ENCODE assay signal across 10 mouse cellular contexts in genomic region chr3:127706445-127707088, GRCm38 (mm10).
DNase-seq lines count a peak whose midpoint lies in the region; ATAC-seq and TF ChIP-seq lines count a peak whose summit lies in the region.
"Had no signal": no experiment of that assay in that cellular context is flagged by ENCODE, and none has a peak within 500 bp of the region (broad histone marks: within the 10 kb centered on the region; RNA-seq: fewer than 3 reads in every experiment).

No protein-coding gene starts in this region.

- no peak for TF ChIP-seq RAD21 in CH12.LX (IDR thresholded peaks at IDR 0.05; ENCODE audit: low read depth, low read length)

- dilution Hi-C loops in CH12.LX (cut with MboI; ENCODE audit: extremely low pct_ligation_motif_present, extremely low pct_unique_long_range_greater_than_20kb, low sequenced_read_pairs), result no loop called here

- no peak for TF ChIP-seq POLR2A in CH12.LX (IDR thresholded peaks at IDR 0.05; ENCODE audit: low read depth, low read length)

- no peak for TF ChIP-seq CTCF in CH12.LX (conservative IDR thresholded peaks at IDR 0.05 in 1 of 2, IDR thresholded peaks at IDR 0.05 in 1 of 2; ENCODE audit: low read depth in 2 of 2, low read length in 2 of 2)
- no peak for TF ChIP-seq CTCF in forebrain, postnatal 0 days (IDR thresholded peaks at IDR 0.05; ENCODE audit: low read depth)

- no peak for TF ChIP-seq EP300 in CH12.LX (IDR thresholded peaks at IDR 0.05; ENCODE audit: low read length)

- H3K27me3 ChIP-seq in heart, embryonic 11.5 days (ENCODE audit: control insufficient read depth, insufficient read depth, low read length), result peaks cover 4% of the 10 kb centered on the region; the same call in 1 of the 2 replicates
- H3K27me3 ChIP-seq in CH12.LX (replicated peaks), result no peaks in the 10 kb centered on the region
- H3K27me3 ChIP-seq in forebrain, postnatal 0 days (ENCODE audit: insufficient read depth, low read length), result no peaks in the 10 kb centered on the region
- H3K27me3 ChIP-seq in limb, embryonic 15.5 days, result no peaks in the 10 kb centered on the region

- peak overlapping the region; percentile 22; the same call in 1 of the 2 replicates for H3K4me3 ChIP-seq in heart, embryonic 11.5 days (ENCODE audit: low read depth, low read length)
- no peak overlapping the region for H3K4me3 ChIP-seq in CH12.LX (replicated peaks in 1 of 3; ENCODE audit: low read depth in 2 of 3, low read length in 2 of 3, poor library complexity in 1 of 3)
- 0 out of 2 replicates have a peak overlapping the region, but pooled peaks have one; percentile 34 for H3K4me3 ChIP-seq in forebrain, postnatal 0 days (ENCODE audit: low read depth, low read length)
- H3K4me3 ChIP-seq in limb, embryonic 15.5 days, result no peak overlapping the region
- H3K4me3 ChIP-seq: liver, embryonic 13.5 days had no signal

- H3K36me3 ChIP-seq in heart, embryonic 11.5 days (ENCODE audit: control insufficient read depth, insufficient read depth, low read length), result no peaks in the 10 kb centered on the region
- H3K36me3 ChIP-seq in CH12.LX (replicated peaks in 1 of 2; ENCODE audit: control insufficient read depth in 1 of 2, insufficient read depth in 1 of 2, low read length in 1 of 2), result peaks cover 3 to 12% of the 10 kb centered on the region in 2 experiments
- no peaks in the 10 kb centered on the region for H3K36me3 ChIP-seq in forebrain, postnatal 0 days (ENCODE audit: insufficient read depth)
- H3K36me3 ChIP-seq in limb, embryonic 15.5 days, result no peaks in the 10 kb centered on the region
- H3K36me3 ChIP-seq: liver, embryonic 13.5 days had no signal

- H3K4me2 ChIP-seq in heart, embryonic 11.5 days, result peak overlapping the region; percentile 61
- peak overlapping the region; percentile 100 for H3K4me2 ChIP-seq in CH12.LX (ENCODE audit: insufficient read depth, low read depth, poor library complexity, severe bottlenecking)
- H3K4me2 ChIP-seq in forebrain, postnatal 0 days (ENCODE audit: low read depth), result peak overlapping the region; percentile 49
- H3K4me2 ChIP-seq in limb, embryonic 15.5 days, result peak overlapping the region; percentile 43
- H3K4me2 ChIP-seq: liver, embryonic 13.5 days had no signal

- H3K79me2 ChIP-seq in CH12.LX (replicated peaks; ENCODE audit: control insufficient read depth, extremely low read depth, insufficient read depth, poor library complexity, severe bottlenecking), result no peaks in the 10 kb centered on the region

- no peak for ATAC-seq in heart, embryonic 11.5 days (replicated peaks; ENCODE audit: insufficient number of reproducible peaks, low FRiP score, low TSS enrichment)
- peak; percentile 19 for ATAC-seq in forebrain, postnatal 0 days
- no peak for ATAC-seq in limb, embryonic 15.5 days (ENCODE audit: insufficient number of reproducible peaks, low FRiP score, low TSS enrichment, low read depth)
- no peak for ATAC-seq in inflammation-experienced regulatory T-cells, adult 6 months
- no peak for ATAC-seq in granulocyte monocyte progenitor cell, adult 5-6 weeks (replicated peaks; ENCODE audit: poor library complexity, severe bottlenecking)

- H3K27ac ChIP-seq in heart, embryonic 11.5 days (ENCODE audit: low read depth, low read length), result no peak overlapping the region
- H3K27ac ChIP-seq in CH12.LX (ENCODE audit: insufficient read depth, low read depth), result no peak overlapping the region
- H3K27ac ChIP-seq in forebrain, postnatal 0 days (ENCODE audit: low read depth, low read length), result 0 out of 2 replicates have a peak overlapping the region, but pooled peaks have one; percentile 30
- H3K27ac ChIP-seq in limb, embryonic 15.5 days, result no peak overlapping the region
- H3K27ac ChIP-seq: liver, embryonic 13.5 days had no signal

- intact Hi-C loops in heart, postnatal 25 days (cut with DNase I), result no loop called here

- H3K9me3 ChIP-seq in heart, embryonic 11.5 days (replicated peaks; ENCODE audit: control insufficient read depth, low read length), result no peaks in the 10 kb centered on the region
- no peaks in the 10 kb centered on the region for H3K9me3 ChIP-seq in CH12.LX (replicated peaks; ENCODE audit: low read length)
- H3K9me3 ChIP-seq in forebrain, postnatal 0 days (ENCODE audit: low read length), result no peaks in the 10 kb centered on the region
- H3K9me3 ChIP-seq in limb, embryonic 15.5 days, result no peaks in the 10 kb centered on the region
- H3K9me3 ChIP-seq: liver, embryonic 13.5 days had no signal

- in situ Hi-C loops in CH12.LX (cut with MboI; ENCODE audit: low pct_ligation_motif_present, low pct_unique_long_range_greater_than_20kb, low sequenced_read_pairs), result no loop called here

- no peak overlapping the region for H3K9ac ChIP-seq in heart, embryonic 11.5 days (ENCODE audit: low read depth, low read length)
- H3K9ac ChIP-seq in CH12.LX (ENCODE audit: insufficient read depth, low read depth), result no peak overlapping the region
- no peak overlapping the region for H3K9ac ChIP-seq in forebrain, postnatal 0 days
- H3K9ac ChIP-seq in limb, embryonic 15.5 days, result no peak overlapping the region; the same call in 1 of the 2 replicates
- H3K9ac ChIP-seq: liver, embryonic 13.5 days had no signal

- H3K4me1 ChIP-seq in heart, embryonic 11.5 days (ENCODE audit: control insufficient read depth, insufficient read depth, low read length), result no peaks in the 10 kb centered on the region
- H3K4me1 ChIP-seq in CH12.LX (ENCODE audit: control insufficient read depth in 1 of 2, insufficient read depth in 2 of 2), result peaks cover 3 to 9% of the 10 kb centered on the region in 2 experiments; a peak in 2 of 4 replicates
- H3K4me1 ChIP-seq in forebrain, postnatal 0 days (ENCODE audit: insufficient read depth), result no peaks in the 10 kb centered on the region; the same call in 1 of the 2 replicates
- H3K4me1 ChIP-seq in limb, embryonic 15.5 days, result peaks cover 6% of the 10 kb centered on the region
- H3K4me1 ChIP-seq: liver, embryonic 13.5 days had no signal

- DNase-seq in heart, postnatal 25 days (ENCODE audit: low spot score), result no peak
- no peak for DNase-seq in CH12.LX (ENCODE audit: extremely low read depth)
- DNase-seq in forebrain, postnatal 0 days, result peak; percentile 34
- DNase-seq in right cerebral cortex, adult 2 months (ENCODE audit: low spot score in 2 of 2), result no peak
- DNase-seq: kidney, adult 9 months; liver, embryonic 13.5 days had no signal

- 71% methylated on average over 8 of the region's 8 CpGs for WGBS in heart, embryonic 11.5 days (ENCODE audit: insufficient replicate concordance)
- 24% methylated on average over 8 of the region's 8 CpGs for WGBS in forebrain, postnatal 0 days
- 72% methylated on average over 8 of the region's 8 CpGs for WGBS in limb, embryonic 15.5 days

TF ChIP-seq in CH12.LX, 34 proteins besides CTCF, POLR2A, EP300 and RAD21:
- TF ChIP-seq TBP (conservative IDR thresholded peaks at IDR 0.05; ENCODE audit: low read depth, low read length) (no peak), USF2 (conservative IDR thresholded peaks at IDR 0.05; ENCODE audit: low read depth, low read length) (no peak), E2F4 (IDR thresholded peaks at IDR 0.05; ENCODE audit: insufficient replicate concordance, low read depth, low read length) (no peak), ZKSCAN1 (IDR thresholded peaks at IDR 0.05; ENCODE audit: borderline replicate concordance, low read depth, low read length) (no peak), IRF4 (IDR thresholded peaks at IDR 0.05; ENCODE audit: low read depth, low read length) (no peak), KAT2A (IDR thresholded peaks at IDR 0.05; ENCODE audit: insufficient replicate concordance, low read length) (no peak), MAZ (IDR thresholded peaks at IDR 0.05; ENCODE audit: low read depth, low read length) (no peak), CHD2 (IDR thresholded peaks at IDR 0.05; ENCODE audit: low read length) (no peak), MXI1 (IDR thresholded peaks at IDR 0.05; ENCODE audit: low read depth, low read length) (no peak), TCF12 (IDR thresholded peaks at IDR 0.05; ENCODE audit: low read depth, low read length) (no peak), POLR2AphosphoS2 (IDR thresholded peaks at IDR 0.05; ENCODE audit: low read depth, low read length) (no peak), JUN (IDR thresholded peaks at IDR 0.05; ENCODE audit: insufficient read depth, low read depth, low read length) (no peak), ETS1 (conservative IDR thresholded peaks at IDR 0.05; ENCODE audit: low read depth, low read length) (no peak), USF1 (IDR thresholded peaks at IDR 0.05; ENCODE audit: low read depth, low read length) (no peak), SMC3 (IDR thresholded peaks at IDR 0.05; ENCODE audit: low read depth, low read length) (no peak), PAX5 (IDR thresholded peaks at IDR 0.05; ENCODE audit: low read length) (no peak)
TF ChIP-seq in CH12.LX: peak in this region for 0.

Comparison
In these comparisons a context has a peak if more than half of its experiments do, and no peak if none do; other contexts are left out.
1. H3K4me2 ChIP-seq: peak in every context shown above with its lines; median percentile 100 in CH12.LX; 61 in heart, embryonic 11.5 days; 49 in forebrain, postnatal 0 days; 43 in limb, embryonic 15.5 days.
2. H3K4me3 ChIP-seq: peak in heart, embryonic 11.5 days (single experiment) and forebrain, postnatal 0 days (single experiment); none in CH12.LX (0 of 3) and limb, embryonic 15.5 days (single experiment).